Comparison of ENCODE assay signal across 8 mouse cellular contexts in the genomic region with DNA sequence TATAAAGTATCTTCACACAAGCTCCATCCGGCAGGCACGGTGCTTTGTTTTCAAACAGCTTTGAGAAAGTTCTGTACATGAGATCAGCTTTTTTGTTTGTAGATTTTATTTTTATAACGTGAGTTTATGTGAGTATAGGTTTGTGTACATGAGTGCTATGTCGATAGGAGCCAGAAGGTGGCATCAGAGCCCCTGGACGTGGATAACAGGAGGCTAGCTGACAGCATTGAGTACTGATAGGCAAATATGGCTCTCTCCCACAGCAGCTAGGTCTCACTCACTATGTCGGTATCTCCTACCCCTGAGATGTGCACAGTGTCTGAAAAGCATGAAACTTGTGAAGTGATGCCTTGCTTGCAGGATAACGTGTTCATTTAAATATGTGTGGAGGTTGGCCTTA. TPM values are rescaled to one million over a fixed set of nuclear protein-coding genes. Genes with fewer than 3 reads are reported as not detected.
A peak's percentile ranks its signal among the peaks of the same experiment; 100 is the strongest.
DNase-seq lines count a peak whose midpoint lies in the region; ATAC-seq and TF ChIP-seq lines count a peak whose summit lies in the region.

No protein-coding gene starts in this region.

- H3K9me3 ChIP-seq in lung, postnatal 0 days (ENCODE audit: low read length) = no peaks in the 10 kb centered on the region

- DNase-seq in cerebellum, adult 18-20 months = peak; percentile 28 to 37
- no peak for DNase-seq in cerebellum, adult 11 months
- peak; percentile 22 to 29 for DNase-seq in urinary bladder, postnatal 36 days (ENCODE audit: low spot score in 2 of 2)
- no peak for DNase-seq in urinary bladder, adult 2 months (ENCODE audit: low spot score)
- DNase-seq in embryo, embryonic 11.5 days (ENCODE audit: low read depth, low spot score) = peak; percentile 32
- DNase-seq in kidney, postnatal 14 days = peak; percentile 62
- peak; percentile 56 for DNase-seq in lung, postnatal 0 days (ENCODE audit: low spot score)
- peak; percentile 13 for DNase-seq in right cerebral cortex, postnatal 25 days

- H3K27me3 ChIP-seq in lung, postnatal 0 days (replicated peaks; ENCODE audit: insufficient read depth, low read length) = no peaks in the 10 kb centered on the region

- peaks cover 7% of the 10 kb centered on the region; the same call in 1 of the 2 replicates for H3K4me1 ChIP-seq in lung, postnatal 0 days (ENCODE audit: insufficient read depth, low read depth, low read length)

- no peak overlapping the region for H3K9ac ChIP-seq in lung, postnatal 0 days (replicated peaks; ENCODE audit: low read depth)

- H3K4me2 ChIP-seq in lung, postnatal 0 days (replicated peaks; ENCODE audit: low read depth, low read length) = no peak overlapping the region

- ATAC-seq in lung, postnatal 0 days = no peak

- no peaks in the 10 kb centered on the region for H3K36me3 ChIP-seq in lung, postnatal 0 days (ENCODE audit: insufficient read depth, low read length)

- H3K27ac ChIP-seq in lung, postnatal 0 days (ENCODE audit: low read length) = no peak overlapping the region

- TF ChIP-seq EP300 in lung, postnatal 0 days (IDR thresholded peaks at IDR 0.05) = no peak

- peak; percentile 73 for TF ChIP-seq CTCF in lung, postnatal 0 days (IDR thresholded peaks at IDR 0.05)

- no peak overlapping the region for H3K4me3 ChIP-seq in lung, postnatal 0 days (ENCODE audit: low read depth, low read length)

- WGBS in lung, postnatal 0 days = 36% methylated on average over 7 of the region's 7 CpGs

RNA-seq across cellular contexts. Expression of a gene that starts 1.3 kb away (rescaled TPM):
- 3.0 and 3.2 TPM in 2 replicates for polyA plus RNA-seq in urinary bladder, adult 2 months (2012; rRNA removed)
- 8.9 and 9.2 TPM in 2 replicates for polyA plus RNA-seq in lung, postnatal 0 days (2015; fragmentation: Nextera tagmentation; extraction: Ambion mirVana)

RNA-seq across cellular contexts. Expression of a gene that starts 48.2 kb away (rescaled TPM):
- 9.3 and 9.8 TPM in 2 replicates for polyA plus RNA-seq in urinary bladder, adult 2 months (2012; rRNA removed)
- polyA plus RNA-seq in lung, postnatal 0 days (2015; fragmentation: Nextera tagmentation; extraction: Ambion mirVana) = 7.1 and 8.9 TPM in 2 replicates

RNA-seq across cellular contexts. Expression of a gene that starts 48.3 kb away (rescaled TPM):
- 5.1 and 5.5 TPM in 2 replicates for polyA plus RNA-seq in urinary bladder, adult 2 months (2012; rRNA removed)
- polyA plus RNA-seq in lung, postnatal 0 days (2015; fragmentation: Nextera tagmentation; extraction: Ambion mirVana) = 4.7 and 5.9 TPM in 2 replicates

RNA-seq across cellular contexts. Expression of a gene that starts 54.2 kb away (rescaled TPM):
- 7.1 and 9.9 TPM in 2 replicates for polyA plus RNA-seq in urinary bladder, adult 2 months (2012; rRNA removed)
- polyA plus RNA-seq in lung, postnatal 0 days (2015; fragmentation: Nextera tagmentation; extraction: Ambion mirVana) = 22.5 and 26.6 TPM in 2 replicates

Comparison
In these comparisons a context has a peak if more than half of its experiments do, and no peak if none do; other contexts are left out.
1. DNase-seq: peak in cerebellum, adult 18-20 months (2 of 2), urinary bladder, postnatal 36 days (2 of 2), embryo, embryonic 11.5 days (single experiment), kidney, postnatal 14 days (single experiment), lung, postnatal 0 days (single experiment) and right cerebral cortex, postnatal 25 days (single experiment); none in cerebellum, adult 11 months (single experiment) and urinary bladder, adult 2 months (single experiment).